Mouse (Mus musculus) liver, embryonic 14.5 days (tissue): ENCODE measurements around the gene Zfp605.

Experiments used
- CTCF ChIP-seq: IDR thresholded peaks from 2 replicates; pipeline ENCODE4 v1.5.1; 2016; ENCODE audit warnings: antibody characterized with exemption, low read depth, control low read depth
- EP300 ChIP-seq: IDR thresholded peaks from 2 replicates; pipeline ENCODE4 v1.6.1; 2016; ENCODE audit warnings: antibody characterized with exemption, low read depth

- TF ChIP-seq CTCF (no peak), EP300 (no peak)
These were observed 59.5 kb downstream of the Zfp605 start for GRCm38 (mm10) chr5:110169374-110169773.
